Mouse (Mus musculus) heart, adult 18-20 months (tissue): ENCODE measurements around the gene Ifnl2. TPM values are rescaled to one million over a fixed set of nuclear protein-coding genes. Genes with fewer than 3 reads are reported as not detected.

Experiments
- DNase-seq, 2 experiments: peaks; one replicate each; pipeline ENCODE4 v3.0.0; 2021 to 2022; ENCODE audit warnings: mixed read lengths in 1 of 2
- total RNA-seq, 2 experiments: library from RNA; stranded (reverse); gene quantifications; 2 replicates each; pipeline ENCODE4 v1.2.3; 2021

Gene Ifnl2
- total RNA-seq, 2 experiments from 2014 or later = not detected

GRCm38 (mm10) chr7:28490903-28491302 lies 19.4 kb downstream of the Ifnl2 start:
- DNase-seq = no peak

GRCm38 (mm10) chr7:28490410-28490809 lies 19.8 kb downstream of the Ifnl2 start:
- DNase-seq = peak; percentile 27 to 60

- DNase-seq = peak; percentile 8 to 9
Measured at GRCm38 (mm10) chr7:28488030-28488491, 22.2 kb downstream of the Ifnl2 start.

- no peak for DNase-seq
Measured at GRCm38 (mm10) chr7:28484192-28484591, 26.1 kb downstream of the Ifnl2 start.

- DNase-seq = no peak
Measured at GRCm38 (mm10) chr7:28482854-28483253, 27.4 kb downstream of the Ifnl2 start.

GRCm38 (mm10) chr7:28478854-28479253 lies 31.4 kb downstream of the Ifnl2 start:
- no peak for DNase-seq

GRCm38 (mm10) chr7:28477363-28477762 lies 32.9 kb downstream of the Ifnl2 start:
- no peak for DNase-seq

GRCm38 (mm10) chr7:28476191-28476590 lies 34.1 kb downstream of the Ifnl2 start:
- DNase-seq = no peak

GRCm38 (mm10) chr7:28467213-28467751 lies 43.0 kb downstream of the Ifnl2 start:
- peak; percentile 39 to 40 for DNase-seq

- DNase-seq = no peak
Measured at GRCm38 (mm10) chr7:28466721-28467212, 43.5 kb downstream of the Ifnl2 start.

GRCm38 (mm10) chr7:28464416-28465212 lies 45.6 kb downstream of the Ifnl2 start:
- no peak for DNase-seq

GRCm38 (mm10) chr7:28462769-28463168 lies 47.5 kb downstream of the Ifnl2 start:
- DNase-seq = no peak

GRCm38 (mm10) chr7:28460361-28460760 lies 49.9 kb downstream of the Ifnl2 start:
- no peak for DNase-seq

Other genes starting within 250 kb of the Ifnl2 start
- gene Eid2, start 242.6 kb downstream of the Ifnl2 start, total RNA-seq = 10 to 100 TPM; 11.5 to 12.4 TPM
- gene Eid2b, start 232.7 kb downstream of the Ifnl2 start, total RNA-seq = 10 to 100 TPM; 13.9 to 15.5 TPM
- gene Selenov, start 219.3 kb downstream of the Ifnl2 start, total RNA-seq = not detected
- not detected for gene Dll3, start 208.2 kb downstream of the Ifnl2 start, total RNA-seq
- gene Timm50, start 198.4 kb downstream of the Ifnl2 start, total RNA-seq = 10 to 100 TPM; 66.3 to 66.6 TPM
- gene Supt5, start 171.7 kb downstream of the Ifnl2 start, total RNA-seq = 10 to 100 TPM; 53.4 to 60.9 TPM
- 100 to 1,000 TPM; 517 to 602 TPM for gene Rps16, start 159.8 kb downstream of the Ifnl2 start, total RNA-seq
- 10 to 100 TPM; 11.3 to 13.4 TPM for gene Plekhg2, start 137.9 kb downstream of the Ifnl2 start, total RNA-seq
- 10 to 100 TPM; 18.4 to 27.3 TPM for gene Zfp36, start 130.2 kb downstream of the Ifnl2 start, total RNA-seq
- 10 to 100 TPM; 21.8 TPM for gene Med29, start 117.7 kb downstream of the Ifnl2 start, total RNA-seq
- 10 to 100 TPM; 39.5 to 44.5 TPM for gene Paf1, start 117.5 kb downstream of the Ifnl2 start, total RNA-seq
- 1 to 10 TPM; 5.4 to 7.8 TPM for gene Gmfg, start 73.0 kb downstream of the Ifnl2 start, total RNA-seq
- under 1 TPM; 0.46 to 0.65 TPM for gene Lrfn1, start 58.5 kb downstream of the Ifnl2 start, total RNA-seq
- not detected for gene Ifnl3, start 12.4 kb upstream of the Ifnl2 start, total RNA-seq
- gene Sycn, start 30.4 kb upstream of the Ifnl2 start, total RNA-seq = not detected
- not detected for gene Nccrp1, start 36.8 kb upstream of the Ifnl2 start, total RNA-seq
- 10 to 100 TPM; 19.6 to 22.1 TPM for gene Samd4b, start 87.7 kb upstream of the Ifnl2 start, total RNA-seq
- 1 to 10 TPM; 8.8 to 9.9 TPM for gene Pak4, start 87.7 kb upstream of the Ifnl2 start, total RNA-seq
- gene Acp7, start 120.9 kb upstream of the Ifnl2 start, total RNA-seq = not detected
- gene Fbxo27, start 182.4 kb upstream of the Ifnl2 start, total RNA-seq = under 1 TPM; 0.12 to 0.23 TPM
- gene Fbxo17, start 206.3 kb upstream of the Ifnl2 start, total RNA-seq = under 1 TPM; 0.62 to 0.82 TPM
- 10 to 100 TPM; 59.4 to 60.4 TPM for gene Mrps12, start 231.4 kb upstream of the Ifnl2 start, total RNA-seq
- 10 to 100 TPM; 14.7 to 15.5 TPM for gene Sars2, start 231.5 kb upstream of the Ifnl2 start, total RNA-seq
- not detected for gene Ccer2, start 245.7 kb upstream of the Ifnl2 start, total RNA-seq